Mouse (Mus musculus): ENCODE data around the gene Sppl3. TPM values are rescaled to one million over a fixed set of nuclear protein-coding genes. Genes with fewer than 3 reads are reported as not detected.

Gene Sppl3
- 10 to 100 TPM; 18.2 to 20.9 (median 20.0) TPM for total RNA-seq (2022)

DNA sequence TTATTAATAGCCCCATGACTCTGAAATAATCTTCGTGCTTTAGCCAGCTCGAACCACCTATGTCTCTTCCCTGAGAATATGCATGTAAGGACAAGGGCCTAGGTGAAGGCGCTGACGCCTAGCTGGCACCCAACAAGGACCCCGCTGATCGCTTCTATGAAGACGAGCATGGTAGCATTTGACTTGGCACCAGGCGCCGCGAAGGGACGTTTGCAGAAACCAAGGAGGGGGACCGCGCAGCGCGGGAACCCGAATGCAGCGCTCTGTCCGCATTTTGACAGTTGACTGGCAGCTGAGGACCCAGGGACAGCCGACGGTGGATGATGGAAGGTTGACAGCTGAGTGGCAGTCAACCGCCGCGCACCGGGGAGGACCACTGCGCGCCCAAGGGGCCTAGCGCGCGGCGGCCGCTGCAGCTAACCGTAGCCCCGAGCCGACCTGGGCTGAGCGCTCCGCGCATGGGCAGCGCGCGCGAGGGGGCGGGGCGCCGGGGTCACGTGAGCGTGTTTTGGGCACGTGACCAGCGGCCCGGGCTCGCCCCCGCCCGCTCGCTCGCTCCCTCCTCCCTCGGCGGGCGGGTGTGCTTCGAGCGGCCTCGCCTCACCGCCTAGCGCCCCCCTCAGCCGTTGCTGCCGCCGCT, at the start of gene Sppl3:
Sppl3 (plus strand) TSS at position 561 of the 640 bp plus-strand sequence.
- peak; percentile 87 to 89 for DNase-seq (ENCODE audit: low spot score in 2 of 2)

DNA sequence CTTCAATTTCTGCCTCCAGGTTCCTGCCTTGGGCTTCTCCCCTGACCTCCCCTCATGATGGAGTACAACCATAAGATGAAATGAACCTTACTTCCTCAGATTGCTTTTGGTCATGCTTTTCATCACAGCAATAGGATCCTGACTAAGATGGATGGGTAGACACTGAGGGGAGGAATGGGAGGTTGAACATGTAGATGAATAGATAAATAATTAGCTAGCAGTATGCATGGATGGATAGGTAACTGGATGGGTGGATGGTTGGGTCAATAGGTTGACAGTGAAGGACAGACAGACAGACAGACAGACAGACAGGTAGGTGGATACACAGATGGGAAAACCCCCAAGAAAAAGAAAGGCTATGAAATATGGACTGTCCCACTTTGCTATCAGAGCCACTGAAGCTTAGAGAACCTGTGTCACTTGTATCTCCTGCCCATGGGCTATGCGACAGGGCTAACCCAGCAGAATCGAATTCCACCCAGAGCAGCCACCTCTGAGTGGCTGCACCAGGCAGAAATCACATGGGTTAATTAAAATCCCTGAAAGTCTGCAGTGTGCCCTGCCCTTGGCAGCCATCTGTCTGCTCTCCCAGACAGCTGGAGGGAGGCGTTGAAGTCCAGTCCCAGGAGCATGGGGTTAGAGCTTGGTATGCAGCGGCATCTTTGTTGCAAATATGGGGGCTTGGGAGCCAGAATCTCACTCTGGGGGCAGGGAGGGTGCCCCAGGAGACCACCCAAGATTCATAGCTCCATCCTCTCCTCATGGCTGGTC, 49.2 kb upstream of the Sppl3 start:
- no peak for DNase-seq (ENCODE audit: low spot score in 2 of 2)

DNA sequence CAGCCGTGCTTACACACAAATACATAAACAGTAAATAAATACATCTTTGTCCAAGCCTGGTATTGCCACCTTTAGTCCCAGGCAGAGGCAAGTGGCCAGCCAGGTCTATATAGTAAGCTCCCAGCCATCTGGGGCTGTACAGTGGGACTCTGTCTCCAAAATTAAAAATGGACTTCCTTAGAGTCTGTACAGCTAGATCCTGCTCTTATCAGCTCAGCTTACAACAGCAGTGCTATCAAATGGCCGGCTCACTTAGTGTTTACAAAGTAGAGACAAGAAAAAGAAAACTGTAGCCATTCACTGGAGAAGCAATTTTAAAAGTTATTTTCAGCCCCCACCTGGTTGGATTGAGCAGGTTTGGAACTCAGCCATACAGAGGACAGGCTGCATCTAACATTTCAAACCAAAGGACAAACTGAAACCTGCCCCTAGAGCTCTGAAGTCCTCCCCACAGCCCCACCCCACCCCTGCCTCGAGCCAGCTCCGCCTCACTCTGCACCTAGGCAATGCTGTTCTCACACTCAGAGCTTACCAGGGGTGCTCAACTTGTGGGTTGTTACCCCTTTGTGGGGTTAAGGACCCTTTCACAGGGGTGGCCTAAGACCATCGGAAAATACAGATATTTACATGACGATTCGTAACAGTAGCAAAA, 46.5 kb upstream of the Sppl3 start:
- no peak for DNase-seq (ENCODE audit: low spot score in 2 of 2)

DNA sequence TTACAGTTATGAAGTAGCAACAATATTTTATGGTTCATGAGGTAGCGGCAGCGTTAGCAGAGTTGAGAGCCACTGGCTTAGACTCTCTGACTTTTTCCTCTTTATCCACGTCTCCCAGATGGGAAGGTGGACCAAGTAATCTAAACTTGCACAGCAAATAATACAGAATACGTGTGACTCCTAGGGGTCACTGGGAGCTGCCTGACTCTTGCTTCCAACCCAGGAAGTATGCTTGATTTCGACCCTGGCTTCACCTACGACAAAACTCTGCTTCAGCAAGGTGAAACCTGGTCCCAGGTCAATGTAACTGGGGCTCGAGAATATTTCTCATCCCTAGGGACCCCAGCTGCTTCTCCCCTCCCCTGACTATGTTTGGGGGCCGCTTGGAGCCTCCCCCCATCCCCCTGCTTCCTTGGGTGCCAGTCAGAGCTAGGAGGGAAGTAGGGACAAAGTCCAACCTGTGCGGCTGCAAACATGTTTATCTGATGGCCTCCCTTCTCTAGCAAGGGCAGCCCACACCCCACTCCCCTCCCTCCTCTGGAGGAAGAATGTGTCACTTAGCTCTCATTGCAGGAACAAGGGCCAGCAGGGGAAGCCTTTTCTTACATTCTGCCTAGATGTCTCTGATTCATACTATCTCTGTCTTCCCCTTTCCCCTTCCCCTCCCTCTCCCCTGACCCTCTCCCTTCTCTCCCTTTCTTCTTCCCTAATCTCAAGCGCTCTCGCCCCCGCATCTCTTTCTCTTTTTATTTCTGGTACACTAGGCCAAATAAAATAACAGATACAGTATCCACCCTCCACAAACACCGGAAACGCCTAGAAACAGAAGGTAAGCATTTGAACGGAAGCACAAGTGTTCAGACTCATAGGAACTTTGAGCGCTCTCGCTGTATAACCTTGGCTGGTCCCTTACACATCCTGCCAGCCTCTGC, 45.7 kb upstream of the Sppl3 start:
- no peak for DNase-seq (ENCODE audit: low spot score in 2 of 2)

DNA sequence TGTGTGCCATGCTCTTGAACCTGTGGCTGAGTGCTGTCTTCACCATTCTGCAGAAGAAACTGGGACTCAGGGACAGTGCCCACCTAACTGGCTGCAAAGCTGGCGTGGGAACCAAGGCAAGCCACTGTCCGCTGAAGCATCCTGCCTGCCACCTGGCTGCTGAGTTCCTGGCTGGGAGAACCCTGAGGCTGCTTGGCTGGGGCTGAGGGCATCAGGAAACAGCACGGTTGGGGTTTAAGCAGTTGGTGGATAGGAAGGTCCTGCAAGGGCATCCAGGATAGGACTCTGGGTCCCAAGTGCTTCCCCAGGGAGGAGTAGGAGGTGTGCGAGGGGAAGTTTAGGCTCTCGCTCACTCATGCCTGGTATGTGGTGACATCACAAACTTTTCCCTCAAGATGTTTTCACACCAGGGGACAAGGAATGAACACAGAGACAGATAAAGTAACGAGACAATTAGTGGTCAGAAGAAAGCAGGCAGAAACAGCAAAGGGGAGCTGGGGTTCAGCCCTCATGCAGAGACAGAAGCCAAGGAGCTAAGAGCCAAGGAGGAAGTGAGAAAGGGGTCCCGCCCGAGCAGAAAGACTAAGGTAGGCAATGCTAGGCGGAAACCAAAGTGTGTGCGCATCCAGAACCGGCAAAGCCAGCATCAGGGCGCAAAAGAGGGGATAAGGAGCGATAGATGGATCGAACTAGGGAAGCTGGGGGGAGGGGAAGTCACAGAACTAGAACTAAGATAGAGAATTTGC, 43.2 kb upstream of the Sppl3 start:
- no peak for DNase-seq (ENCODE audit: low spot score in 2 of 2)

DNA sequence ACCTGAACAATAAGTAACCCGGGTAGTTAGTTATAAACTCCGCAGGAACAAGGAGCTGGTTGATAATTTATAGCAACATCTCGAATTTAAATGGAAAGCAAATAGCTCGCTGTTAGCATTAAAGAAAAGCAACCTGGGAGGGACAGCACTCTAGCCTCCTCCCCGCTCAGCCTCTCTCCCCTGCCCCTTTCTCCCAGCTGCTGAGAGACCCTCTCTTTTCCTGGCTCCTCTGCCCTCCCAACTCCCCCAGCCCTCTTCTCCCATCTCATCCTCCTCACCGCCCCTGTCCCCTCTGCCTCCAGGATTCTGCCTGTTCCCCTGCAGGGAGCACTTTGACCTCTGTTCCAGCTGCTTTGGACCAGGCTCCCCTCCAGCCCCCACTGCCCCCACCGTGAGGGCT, 42.3 kb upstream of the Sppl3 start:
- DNase-seq (ENCODE audit: low spot score in 2 of 2): no peak

DNA sequence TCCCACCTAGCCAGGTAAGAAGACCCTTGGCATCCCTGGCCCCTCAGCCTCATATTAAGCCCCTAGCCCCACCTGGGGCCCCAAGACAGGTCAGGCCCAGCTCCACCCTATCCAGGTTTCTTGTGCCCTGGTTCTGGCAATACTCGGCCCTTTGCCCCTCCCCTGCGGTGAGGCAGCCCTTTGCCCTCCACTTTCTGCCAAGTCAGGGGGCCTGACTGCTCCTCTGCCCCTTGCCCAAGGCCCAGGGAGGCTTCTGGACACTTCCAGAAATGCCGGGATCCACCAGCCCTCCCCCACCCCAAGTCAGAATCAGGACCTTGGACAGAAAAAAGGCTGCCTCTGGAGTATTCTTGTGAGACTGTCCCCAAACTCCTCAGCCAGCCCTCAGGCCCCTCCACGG, 41.9 kb upstream of the Sppl3 start:
- DNase-seq (ENCODE audit: low spot score in 2 of 2): no peak

DNA sequence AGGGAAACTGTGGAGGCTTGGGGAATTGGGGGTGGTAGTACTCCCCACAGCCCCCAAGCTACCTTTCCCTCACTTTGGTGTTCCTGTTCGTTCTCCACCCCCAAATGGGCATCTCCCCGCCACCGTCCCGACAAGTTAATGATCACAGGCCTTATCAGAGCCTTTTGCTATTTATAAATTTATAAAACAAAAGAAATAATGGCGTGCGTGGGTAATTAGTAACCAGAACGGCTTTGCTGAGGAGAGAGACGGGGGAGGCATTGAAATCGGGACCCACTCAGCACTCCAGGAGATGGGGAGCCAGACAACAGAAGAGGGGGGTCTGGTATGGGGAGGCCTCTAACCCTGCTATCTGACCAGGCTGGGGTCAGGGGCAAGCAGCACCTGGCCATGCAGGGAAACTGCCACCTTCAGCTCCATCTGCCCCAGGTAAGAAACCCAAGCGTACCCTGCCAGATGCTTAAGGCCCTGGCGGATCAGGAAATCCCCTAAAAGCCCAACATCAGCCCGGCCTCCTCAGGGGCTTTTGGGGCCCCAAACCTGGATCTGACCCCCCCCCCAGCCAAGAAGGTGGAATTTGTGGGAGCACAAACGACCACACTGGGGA, 41.2 kb upstream of the Sppl3 start:
- no peak for DNase-seq (ENCODE audit: low spot score in 2 of 2)

DNA sequence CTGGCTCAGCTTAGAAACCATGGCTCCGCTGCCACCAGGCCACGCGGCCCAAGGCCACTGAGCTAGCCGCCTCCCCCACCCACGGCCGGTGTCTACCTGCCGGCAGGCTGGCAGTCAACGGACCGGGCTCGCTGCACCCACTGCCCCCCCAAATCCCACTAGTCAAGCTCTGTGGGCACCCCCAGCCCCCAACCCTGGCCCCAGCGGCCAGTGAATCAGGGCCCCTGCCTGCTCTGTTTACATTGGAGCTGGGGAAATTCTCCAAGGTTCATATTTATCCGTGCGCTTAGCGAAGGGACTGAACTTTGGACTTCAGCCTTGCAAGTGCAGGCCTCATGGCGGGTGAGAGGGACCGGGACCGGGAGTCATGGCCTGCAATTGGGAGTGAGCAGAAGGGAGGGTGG, 40.1 kb upstream of the Sppl3 start, which contains the start of gene Hnf1a:
Hnf1a (minus strand) TSS at position 271 of the 404 bp plus-strand sequence.
- no peak for DNase-seq (ENCODE audit: low spot score in 2 of 2)

DNA sequence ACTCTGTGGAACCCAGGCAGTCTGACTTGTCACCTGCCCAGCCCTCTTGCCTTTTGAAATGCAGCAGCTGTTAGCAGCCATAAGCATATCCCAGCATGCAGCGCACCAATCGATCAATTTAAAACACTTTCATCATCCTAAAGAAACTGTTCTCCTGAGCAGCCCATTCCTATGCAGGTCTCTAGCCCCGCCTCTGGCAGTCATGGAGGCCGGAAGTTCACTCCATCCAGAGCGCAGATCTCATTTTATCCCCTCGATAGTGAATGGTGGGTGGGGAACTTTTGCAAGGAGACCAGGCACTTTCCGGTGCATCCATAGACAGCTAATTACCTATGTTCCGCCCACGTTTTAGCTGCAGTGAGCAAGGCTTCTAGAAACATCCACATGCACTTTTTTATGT, 38.7 kb upstream of the Sppl3 start:
- no peak for DNase-seq (ENCODE audit: low spot score in 2 of 2)

DNA sequence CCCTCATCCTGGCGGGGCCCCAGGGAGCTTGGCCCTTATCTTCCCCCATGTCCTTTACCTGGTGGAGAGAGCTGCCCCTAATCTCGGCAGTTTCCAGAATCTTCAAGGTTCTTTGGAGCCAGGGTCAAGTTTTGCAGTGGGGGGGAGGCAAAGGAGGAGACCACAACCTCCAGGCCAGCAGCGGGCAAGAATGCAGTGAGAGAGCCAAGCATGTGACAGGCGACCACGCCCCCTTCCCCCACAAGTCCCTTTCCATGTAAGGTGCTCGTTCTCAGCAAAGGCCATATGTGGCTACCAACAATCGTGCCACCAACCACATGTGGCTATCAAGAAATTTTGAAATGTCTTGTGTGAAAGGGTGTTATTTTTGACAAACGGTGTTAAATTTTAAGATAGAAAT, 37.8 kb upstream of the Sppl3 start:
- no peak for DNase-seq (ENCODE audit: low spot score in 2 of 2)

DNA sequence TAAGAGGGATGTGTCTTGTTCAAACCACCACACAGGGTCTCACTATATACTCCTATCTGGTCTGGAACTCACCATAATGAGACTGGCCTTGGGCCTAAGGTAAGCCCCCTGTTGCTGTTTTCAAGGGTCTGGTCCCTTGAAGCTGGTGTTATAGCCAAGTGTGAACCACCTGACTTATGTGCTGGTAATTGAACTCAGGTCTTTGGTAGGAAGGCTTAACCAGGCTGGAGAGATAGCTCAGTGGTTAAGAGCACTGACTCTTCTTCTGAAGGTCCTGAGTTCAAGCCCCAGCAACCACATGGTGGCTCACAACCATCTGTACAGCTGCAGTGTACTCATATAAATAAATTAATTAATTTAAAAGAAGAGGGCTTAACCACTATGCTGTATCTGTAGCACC, 34.0 kb upstream of the Sppl3 start:
- no peak for DNase-seq (ENCODE audit: low spot score in 2 of 2)

DNA sequence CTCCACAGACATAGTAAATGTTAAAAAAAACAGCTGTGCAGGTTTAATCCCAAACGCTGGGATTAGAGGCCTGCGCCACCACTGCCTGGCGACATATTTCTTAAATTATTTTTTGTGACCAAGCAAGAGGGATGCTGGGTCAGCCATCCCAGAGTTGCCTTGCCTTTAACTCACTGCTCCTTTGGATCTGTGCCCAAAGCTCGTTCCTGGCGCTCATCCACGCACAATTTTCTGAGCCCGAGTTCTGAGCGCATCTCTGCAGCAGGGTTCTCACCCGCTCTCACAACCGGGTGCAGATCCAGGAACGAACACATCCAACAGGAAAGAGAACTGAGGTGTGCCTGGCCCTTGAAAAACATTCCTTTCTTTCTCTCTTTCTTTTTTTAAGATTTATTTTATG, 32.5 kb upstream of the Sppl3 start:
- DNase-seq (ENCODE audit: low spot score in 2 of 2): no peak

DNA sequence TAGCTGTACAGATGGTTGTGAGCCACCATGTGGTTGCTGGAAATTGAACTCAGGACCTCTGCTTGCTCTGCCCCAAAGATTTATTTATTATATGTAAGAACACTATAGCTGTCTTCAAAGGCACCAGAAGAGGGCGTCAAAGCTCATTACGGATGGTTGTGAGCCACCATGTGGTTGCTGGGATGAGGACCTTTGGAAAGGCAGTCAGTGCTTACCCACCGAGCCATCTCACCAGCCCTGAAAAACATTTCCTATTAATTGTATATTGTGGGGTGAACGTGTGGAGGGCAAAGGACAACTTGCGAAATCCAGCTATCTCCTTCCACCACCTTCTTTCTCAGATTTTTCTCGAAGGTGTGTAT, 32.1 kb upstream of the Sppl3 start:
- DNase-seq (ENCODE audit: low spot score in 2 of 2): no peak

DNA sequence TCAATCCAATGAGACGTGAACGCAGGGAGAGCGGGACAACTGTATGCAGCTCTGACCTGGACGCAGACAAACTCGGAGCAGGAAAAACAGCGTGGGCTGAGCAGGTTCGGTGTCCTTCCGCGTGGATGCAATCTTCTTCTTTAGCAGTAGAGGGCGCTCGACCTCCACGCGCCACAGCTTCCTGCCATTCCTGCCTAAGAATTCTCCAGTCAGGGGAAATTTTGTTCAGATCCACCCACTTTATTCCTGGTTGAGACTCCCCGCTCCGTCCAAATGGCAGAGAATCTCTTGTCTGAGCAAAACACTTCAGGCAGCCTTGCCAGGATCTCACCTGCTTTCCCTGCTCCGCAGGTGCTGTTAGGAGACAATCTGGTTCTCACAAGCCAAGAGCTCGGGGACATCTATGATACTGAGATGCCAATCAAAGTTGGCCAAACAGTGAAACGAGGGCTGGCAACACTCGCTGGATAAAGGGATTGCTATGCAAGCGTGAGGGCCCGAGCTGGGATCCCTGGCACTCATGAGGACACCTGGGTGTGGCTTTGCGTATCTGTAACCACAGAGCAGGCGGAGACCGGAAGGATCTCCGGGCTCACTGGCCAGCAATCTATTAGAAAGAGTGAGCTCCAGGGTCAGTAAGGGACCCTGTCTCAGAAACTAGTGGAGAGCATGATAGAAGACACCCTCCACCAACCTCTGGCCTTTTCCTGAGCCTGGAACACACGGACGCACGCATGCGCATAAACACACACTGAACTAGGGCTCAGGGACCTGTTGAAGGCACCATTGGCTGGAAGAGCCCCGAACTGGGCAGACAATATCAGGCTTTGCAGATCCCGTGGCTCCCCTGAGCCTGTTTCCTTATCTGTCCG, 31.5 kb upstream of the Sppl3 start:
- peak; percentile 21 to 44 for DNase-seq (ENCODE audit: low spot score in 2 of 2)

DNA sequence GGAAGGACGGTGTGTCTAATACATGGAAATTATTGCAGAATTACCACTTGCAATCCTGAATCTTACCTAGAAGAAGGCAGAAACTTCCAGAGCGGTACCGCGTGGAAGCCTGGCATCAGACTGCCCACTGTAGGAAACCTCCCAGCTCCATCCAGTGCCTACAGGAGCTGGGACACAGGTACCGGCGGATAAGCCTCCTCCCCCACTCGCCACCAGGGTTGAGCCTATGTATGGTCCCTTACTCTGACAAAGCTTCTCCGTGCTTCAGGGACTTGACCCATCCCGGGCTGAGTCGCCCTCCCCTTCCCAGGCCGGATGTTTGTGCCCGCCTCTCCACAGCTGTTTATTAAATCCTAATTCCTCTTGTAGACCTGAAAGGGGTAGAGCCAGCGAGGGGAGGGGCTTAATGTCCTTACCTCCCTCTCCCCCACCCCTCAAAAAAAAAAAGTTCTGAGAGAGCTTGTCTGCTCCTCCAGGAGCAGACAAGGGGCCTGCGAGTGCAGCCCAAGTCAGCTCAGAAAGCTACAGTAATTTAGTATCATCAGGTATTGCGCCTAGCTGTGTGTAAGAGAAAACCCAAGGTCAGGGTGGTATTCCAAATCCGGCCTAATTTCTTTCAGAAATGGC, 30.7 kb upstream of the Sppl3 start:
- DNase-seq (ENCODE audit: low spot score in 2 of 2): no peak

DNA sequence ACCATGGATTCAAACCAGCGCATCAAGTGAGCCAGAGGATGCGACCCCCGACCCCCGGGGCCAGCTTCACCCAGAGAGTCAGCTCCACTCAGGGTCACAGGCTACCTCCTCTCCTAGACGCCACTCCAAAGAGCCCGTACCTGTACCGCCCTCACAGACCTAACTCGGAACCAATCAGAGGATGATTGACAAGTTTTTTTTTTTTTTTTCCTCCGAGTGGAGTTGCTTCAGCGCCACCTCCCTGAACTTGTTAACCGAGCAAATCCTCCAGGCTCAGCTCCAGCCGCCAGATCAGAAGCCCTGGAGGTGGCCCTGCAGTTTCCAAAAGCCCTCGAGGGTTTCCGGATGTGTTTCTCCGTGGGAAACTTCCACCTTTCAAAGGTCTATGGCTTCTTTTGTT, 28.9 kb upstream of the Sppl3 start:
- no peak for DNase-seq (ENCODE audit: low spot score in 2 of 2)

DNA sequence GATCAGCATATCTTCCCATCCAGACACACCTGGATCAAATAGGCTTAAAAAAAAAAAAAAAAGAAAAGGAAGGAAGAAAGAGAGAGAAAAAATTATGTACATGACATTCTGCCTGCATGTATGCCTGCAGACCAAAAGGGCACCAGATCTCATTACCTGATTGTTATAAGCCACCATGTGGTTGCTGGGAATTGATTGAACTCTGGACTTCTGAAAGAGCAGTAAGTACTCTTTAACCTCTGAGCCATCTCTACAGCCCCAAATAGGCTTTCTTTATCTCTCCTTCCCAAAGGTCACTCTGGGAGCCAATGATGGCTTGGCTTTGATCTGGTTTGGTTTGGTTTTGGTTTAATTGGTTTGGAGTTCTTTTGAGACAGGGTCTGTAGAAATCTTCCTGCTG, 25.9 kb upstream of the Sppl3 start:
- no peak for DNase-seq (ENCODE audit: low spot score in 2 of 2)

DNA sequence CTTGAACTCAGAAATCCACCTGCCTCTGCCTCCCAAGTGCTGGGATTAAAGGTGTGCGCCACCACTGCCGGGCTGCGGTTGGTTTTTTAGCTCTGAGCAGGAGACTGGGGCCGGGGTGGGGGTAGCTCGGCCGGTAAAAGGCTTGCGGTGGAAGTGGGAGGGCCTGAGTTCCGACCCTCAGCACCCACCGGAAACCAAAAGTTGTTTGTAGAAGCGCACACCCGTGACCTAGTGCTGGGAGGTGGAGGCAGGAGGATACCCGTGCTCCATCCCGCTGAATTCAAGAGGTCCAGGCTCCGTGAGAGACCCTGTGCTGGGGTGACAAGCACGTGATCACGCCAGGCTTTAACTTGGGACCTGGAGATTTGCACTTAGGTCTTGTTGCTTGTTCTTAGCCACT, 14.5 kb upstream of the Sppl3 start:
- DNase-seq (ENCODE audit: low spot score in 2 of 2): no peak

Measured in gastrocnemius, adult 8-10 months (tissue).